Mouse (Mus musculus) adrenal gland, postnatal 10 days (tissue): ENCODE measurements around the gene Rasgrf2. TPM values are rescaled to one million over a fixed set of nuclear protein-coding genes. Genes with fewer than 3 reads are reported as not detected.

Source experiments
- DNase-seq: peaks from one replicate; pipeline ENCODE4 v3.0.0; 2021; ENCODE audit warnings: mixed read lengths
- total RNA-seq, 2 experiments: library from RNA; stranded (reverse); gene quantifications; 2 replicates each; pipeline ENCODE4 v1.2.3; 2021

The Rasgrf2 gene
- total RNA-seq, 2 experiments from 2014 or later, result 2.2 to 2.6 TPM

DNA sequence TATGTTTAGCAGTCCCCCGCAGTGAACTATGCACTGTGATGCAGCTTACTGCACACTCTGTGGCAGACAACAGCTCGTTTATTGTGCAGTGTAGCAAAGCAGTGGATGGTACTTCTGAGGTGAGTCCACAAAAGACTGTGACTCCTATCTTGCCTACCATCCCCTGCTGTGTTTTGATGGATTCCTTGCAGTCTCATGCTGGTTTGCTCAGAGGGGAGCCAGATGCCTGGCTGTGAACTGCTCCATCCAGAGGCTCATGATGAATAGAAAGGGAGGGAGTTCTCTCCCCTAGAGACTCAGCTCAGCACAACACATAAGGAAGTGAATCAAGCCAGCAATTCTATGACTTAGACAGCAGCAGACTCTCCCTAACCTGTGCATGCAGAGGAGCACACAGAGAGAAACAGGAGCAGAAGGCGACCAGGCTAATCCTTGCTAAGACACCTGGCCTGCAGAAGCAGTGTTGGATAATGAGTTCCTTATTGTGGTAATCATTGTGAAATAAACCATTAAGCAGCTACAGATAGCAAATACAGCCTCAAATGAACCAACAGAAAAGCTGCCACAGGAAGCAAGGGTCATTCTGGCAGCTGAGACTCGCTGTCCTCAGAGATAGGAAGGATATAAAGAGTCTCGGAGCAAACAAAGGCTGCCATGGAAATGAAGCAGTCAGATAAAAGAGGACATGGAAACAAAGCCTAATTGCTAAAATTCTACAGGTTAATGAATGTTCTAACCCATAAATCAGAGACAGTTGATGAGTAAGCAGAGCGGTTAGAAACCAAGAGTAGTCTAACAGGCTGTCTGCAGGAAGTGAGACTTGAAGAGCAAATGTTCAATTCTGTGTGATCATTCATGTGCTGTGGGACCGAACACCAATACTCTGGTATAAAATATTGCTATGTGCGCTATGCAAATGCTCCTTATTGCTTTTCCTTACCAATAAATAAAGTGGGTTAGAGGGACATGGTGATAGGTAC, 89.6 kb downstream of the Rasgrf2 start:
- no peak for DNase-seq

DNA sequence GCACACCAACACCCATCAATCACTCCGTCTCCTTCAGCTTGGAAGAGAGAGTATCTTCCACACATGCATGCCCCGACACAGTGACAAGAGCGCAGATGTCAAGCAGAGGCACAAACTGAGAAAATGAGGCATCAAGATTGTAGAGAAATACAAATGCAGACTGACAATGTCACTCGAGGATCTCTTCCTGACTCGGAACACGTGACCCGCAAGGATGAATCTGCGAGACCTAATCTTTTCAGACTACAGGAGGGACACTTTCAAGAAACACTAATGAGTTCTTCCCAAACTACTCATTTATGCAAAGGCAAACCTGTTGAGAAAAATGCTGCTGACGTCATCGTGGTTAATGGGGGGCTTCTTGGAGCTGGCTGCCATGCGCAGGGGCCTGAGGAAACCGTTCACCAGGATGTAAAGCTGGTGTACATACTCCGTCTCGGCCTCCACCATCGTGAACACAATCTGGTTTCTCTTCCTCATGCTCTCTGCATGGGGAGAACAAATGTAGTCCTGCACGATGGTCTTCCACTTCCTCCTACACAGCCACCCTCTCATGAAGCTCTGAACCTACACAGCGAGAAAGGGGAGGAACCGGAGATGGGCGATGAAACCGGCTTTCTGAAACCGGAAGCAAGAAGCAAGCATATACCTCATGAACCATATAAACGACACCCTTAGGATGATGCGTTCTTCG, 100.9 kb downstream of the Rasgrf2 start:
- no peak for DNase-seq

DNA sequence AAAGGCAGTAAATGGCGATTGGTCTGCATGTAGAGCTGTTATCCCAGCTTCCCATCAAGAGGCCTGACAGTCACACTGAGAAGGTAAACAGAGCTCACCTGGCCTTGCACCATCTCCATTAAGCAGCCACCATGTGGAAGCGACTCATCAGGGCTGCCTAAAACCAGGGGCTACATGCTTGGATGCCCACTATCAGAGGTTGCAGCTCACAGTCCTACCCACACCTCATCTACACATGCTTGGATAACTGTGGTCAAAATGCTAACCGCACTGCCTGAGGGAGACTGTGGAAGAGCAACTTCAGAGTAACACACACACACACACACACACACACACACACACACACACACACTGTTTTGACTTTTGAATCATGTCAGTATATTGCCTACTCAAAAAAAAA, 101.8 kb downstream of the Rasgrf2 start:
- DNase-seq, result no peak

DNA sequence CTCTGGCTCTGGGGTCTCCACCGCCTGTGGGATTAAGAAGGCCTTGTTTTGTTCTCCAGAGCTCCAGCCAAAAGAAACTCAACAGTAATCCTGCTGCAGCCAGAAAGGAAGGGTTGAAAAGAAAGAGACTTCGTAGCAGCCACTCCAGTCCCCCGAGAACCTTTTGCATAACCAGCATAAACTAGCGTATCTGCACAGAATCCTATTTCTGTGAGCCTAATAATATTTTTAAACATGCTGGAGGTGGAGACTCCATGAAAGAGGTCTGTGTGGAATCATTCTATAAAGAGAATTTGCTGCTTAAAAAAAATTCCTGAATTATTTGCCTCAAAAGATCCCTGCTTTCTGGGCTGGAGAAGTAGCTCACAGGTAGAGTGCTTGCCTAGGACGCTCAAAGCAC, 103.5 kb downstream of the Rasgrf2 start:
- no peak for DNase-seq

DNA sequence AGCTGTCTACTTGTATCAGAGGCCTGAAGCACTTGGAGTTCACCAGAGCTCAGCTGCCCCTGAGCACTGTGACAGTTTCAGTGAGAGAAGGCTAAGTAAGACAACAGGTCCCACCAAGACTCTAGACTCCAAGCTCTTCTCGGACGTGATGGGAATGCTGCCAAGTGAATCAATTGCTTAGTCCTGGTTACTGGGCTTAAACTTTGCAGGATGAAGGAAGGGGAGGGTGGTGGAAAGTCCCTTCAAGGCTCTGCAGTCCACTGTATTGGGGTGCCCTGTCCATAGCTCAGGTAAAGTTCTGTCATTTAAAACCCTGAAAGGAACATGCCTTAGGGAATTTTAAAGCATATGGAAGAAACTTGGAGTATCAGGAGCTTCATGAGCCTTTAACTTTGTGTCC, 104.8 kb downstream of the Rasgrf2 start:
- DNase-seq, result no peak

DNA sequence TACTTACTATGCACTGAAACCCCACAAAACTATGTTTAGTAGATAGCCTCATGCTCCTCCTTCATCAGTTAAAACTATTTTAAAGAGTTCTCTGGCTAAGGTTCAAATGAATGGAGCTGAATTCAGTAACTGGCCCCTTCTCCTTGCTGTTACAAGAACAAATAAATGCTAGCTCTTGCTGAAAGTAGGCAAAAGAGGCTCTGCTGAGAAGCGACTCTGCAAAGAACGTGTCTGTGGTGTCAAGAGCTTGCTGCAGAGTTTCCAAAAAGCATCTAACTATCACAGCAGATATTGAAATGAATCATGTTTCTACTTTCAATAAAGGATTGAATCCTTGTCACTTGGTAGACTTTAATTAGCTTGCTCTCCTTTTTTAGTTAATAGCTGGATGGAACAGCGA, 106.3 kb downstream of the Rasgrf2 start:
- no peak for DNase-seq

DNA sequence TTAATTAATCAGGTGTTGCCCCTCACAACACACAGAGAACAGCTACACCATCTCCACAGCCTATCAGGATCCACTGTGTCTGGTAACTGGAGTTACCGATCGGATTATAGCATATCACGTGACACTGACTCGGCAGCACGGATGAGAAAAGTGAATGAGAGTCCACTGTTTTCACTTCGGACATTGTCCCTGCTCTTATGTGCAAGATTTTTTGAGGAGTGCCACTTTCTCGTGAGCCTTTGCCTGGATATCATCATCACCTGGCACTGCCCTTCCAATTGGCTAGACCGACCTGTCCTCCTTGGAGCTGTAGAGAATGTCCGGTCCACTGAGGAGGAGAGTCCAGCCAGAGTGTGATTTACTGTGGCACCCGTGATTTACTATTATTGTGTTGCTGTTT, 109.3 kb downstream of the Rasgrf2 start:
- no peak for DNase-seq

DNA sequence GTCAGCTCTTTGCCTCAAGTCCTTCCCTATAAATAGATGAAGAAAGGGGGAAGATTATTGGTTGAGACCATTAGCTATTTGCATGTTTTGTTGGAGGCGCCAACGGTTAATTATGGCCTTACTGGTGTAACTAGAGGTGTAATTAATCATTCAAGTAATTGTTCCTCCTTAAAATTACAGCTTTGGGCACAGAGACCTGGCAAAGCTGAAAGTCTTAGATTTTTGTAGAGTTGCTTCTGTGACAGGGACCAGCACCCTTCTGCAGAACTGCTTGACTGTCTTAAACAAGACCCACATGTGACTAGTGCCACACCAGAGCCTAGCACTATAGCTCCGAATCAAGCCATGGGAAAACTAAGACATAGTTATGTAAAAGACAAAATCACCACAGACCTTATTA, 134.5 kb downstream of the Rasgrf2 start:
- DNase-seq, result no peak

DNA sequence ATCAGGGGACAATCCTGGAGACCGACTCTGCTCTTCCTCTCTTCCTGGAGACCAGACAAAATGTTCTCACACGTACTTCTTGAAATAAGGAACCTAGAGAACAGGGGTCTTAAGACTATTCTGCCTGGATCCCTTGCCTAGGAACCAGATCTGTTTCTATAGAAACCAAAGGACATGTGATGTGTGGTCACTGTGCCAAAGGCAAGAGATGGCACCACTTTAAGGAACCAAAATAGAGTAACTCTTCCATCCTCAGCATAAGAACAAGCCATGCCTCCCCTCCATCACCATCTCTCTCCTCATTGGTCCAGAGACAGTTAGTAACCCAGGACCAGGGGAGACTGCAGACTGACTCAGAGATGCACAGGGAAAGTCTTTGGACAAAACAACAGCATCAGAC, 140.0 kb downstream of the Rasgrf2 start:
- DNase-seq, result no peak

DNA sequence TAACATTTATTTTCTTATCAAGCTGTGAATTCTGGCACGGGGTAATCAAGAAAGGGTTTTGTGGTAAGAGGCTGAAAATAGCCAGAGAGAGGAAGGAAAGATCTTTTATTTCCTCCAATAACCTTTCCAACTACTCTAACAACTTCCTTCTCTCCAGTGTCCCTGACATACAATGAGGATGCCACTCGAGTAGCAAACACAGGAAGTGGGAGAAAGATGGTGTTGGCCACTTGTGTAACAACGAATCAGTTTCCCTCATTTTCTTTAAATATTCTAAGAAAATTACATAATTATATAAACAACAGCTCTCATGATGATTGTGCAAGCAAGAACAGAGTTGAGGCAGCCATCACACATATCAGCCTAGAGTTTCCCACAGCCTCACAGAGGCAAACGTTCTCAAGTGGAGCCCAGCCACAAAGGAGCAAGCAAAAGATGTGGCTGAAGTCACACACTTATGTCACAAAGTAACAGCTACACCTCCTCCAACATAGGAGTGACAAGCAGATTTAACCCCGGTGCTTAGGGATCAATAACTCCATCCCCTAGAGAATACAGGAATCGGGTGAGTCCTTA, 140.7 kb downstream of the Rasgrf2 start:
- DNase-seq, result no peak

DNA sequence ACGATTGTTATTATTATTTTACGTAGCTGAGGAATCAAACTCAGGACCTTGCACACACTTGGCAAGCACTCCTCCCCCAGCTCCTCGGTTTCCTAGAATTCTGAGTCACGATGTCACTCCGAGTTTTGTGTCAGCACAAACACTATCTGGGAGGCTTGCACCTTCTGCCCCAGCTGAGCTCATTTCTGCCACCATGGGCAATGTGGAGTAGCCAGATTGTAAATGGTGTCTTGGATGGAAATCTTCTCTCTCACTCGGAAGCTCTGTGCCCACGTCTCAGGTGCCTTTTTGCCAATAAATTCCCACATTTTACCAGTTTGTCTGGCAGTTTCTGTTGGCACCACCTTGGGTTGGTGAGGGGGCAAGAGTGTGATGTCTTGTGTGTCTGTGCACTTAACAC, 143.1 kb downstream of the Rasgrf2 start:
- DNase-seq, result no peak

DNA sequence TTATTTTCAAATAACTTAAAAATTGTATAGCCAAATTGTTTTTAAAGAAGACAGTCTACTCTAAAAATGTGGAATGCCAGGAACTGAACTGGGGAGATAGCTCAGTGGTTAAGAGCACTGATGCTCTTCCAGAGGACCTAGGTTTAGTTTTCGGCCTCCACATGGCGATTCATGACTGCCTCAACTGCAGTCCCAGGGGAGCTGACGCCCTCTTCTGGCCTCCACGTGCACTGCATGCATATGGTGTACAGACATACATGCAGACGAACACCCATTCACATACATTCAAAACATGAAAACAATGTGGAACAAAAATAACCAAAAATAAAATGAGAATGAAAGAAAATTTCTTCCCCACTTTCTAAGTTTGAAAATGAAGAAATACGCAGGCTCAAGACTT, 144.5 kb downstream of the Rasgrf2 start:
- DNase-seq, result no peak

DNA sequence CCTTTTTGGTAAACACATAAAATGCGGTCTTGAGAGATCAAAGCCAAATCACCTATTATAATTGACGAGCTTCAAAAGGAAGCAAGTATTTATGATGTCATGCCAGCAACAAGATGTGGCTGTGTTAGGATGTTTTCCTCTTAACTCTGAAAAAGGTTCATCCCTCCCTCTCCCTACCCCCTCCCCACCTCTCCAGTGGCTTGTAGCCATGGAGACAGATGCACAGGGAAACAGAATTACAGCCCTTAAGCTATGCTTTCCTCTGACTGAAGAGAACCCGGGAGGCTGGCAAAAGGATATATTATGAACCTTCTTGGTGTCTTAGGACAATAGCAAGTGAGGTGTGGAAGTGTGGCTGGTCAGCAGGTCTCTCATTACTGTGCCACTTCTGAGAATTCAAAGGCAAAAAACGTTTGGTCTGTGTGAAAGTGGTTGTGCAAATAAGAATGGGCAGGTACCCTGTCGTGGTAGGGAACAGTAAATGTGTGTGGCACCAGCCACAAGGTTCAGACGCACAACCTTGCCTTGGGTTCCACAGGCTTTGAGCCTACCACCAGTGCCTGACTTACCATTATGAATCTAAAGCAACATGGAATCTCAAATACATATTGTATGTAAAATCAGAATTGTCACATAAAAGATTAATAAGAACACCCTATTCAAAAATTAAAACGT, 145.4 kb downstream of the Rasgrf2 start:
- DNase-seq, result no peak

DNA sequence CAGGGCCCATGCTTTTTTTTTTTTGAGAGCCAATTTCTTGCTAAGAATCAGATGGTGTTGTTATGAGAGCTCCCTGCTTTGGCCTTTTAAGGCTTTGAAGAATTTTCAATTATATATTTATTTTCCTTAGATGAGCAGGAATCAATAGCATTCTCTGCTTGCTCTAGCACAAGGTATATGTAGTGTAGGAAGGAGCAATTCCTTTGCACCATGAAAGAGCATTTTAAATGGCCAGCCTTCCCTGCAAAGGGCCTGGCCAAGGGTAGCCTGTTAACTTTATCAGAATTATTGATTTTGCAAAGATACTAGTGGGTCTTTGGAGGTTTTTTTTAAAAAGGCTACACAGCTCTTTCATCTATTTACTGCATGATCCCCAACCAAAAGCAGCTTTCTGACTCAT, 146.4 kb downstream of the Rasgrf2 start:
- DNase-seq, result no peak

DNA sequence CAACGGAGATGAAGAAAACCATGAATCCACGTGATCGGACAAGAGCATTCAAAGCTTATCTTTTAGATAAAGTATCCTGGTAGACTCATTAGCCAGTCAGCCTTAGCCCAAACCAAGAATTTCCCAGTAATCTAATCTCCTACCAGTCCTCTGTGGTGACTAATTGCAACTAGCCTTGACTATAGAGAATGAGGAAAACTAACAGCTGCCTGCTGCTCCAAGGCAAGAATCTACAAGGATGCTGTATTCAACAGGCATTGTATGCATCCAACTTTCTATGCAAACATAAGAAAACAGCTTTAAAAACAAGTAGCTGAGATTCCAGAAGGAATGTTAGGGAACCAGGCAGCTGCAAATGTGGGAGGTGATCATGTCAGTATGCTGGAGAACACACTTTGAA, 149.4 kb downstream of the Rasgrf2 start:
- no peak for DNase-seq

DNA sequence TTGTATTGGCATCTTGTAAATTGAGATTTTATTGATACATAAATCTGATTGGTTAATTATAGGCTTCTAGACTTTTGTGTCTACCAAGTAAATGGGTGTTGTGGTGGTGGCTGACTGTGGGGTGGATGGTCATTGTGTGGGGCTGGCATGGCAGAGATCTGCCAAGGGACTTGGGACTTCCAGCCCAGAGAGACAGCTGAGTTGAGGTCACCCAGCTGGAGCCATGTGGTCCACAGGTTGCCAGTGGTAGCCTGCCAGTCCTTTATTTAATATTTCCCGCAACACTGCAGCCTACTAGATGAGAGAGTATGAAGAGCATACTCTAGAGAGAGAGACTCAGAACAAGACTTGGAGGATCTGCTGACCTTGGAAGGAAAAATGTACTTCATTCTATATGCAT, 150.0 kb downstream of the Rasgrf2 start:
- DNase-seq, result no peak

DNA sequence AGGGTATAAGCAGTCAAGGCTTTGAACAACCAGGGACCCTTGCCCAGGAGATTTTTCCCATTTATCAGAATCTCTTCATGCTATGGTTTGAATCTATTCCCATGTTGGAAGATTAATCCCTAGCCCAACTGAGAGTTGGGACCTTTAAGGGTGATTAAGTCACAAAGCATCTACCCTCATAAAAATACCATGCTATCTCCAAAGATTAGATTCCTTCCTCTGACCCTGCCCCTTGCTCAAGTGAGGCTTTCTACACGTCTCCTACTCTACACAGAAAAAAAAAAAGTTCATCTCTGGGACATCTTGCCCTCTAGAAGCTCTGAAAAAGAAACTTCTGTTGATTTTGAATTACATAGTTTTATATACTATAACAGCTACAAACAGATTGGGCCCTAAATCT, 154.5 kb downstream of the Rasgrf2 start:
- no peak for DNase-seq

DNA sequence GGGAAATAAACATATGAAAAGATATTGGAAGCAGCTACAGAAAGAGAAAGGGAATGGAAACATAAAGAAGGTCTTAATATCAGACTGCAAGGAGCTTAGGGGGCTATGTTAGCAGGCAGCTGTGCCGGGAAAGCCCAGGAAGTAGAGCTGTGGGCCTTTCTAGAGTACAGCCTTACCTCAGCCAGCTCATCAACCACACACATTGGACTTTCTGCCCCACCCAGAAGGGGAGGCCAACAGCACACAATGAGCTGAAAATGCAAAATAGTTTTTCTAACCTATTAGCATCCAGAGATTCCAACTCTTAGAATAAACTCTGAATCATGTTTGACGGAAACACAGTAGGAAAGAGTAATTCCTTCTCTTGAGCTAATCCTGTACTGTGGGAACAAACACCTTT, 154.9 kb downstream of the Rasgrf2 start:
- DNase-seq, result no peak

DNA sequence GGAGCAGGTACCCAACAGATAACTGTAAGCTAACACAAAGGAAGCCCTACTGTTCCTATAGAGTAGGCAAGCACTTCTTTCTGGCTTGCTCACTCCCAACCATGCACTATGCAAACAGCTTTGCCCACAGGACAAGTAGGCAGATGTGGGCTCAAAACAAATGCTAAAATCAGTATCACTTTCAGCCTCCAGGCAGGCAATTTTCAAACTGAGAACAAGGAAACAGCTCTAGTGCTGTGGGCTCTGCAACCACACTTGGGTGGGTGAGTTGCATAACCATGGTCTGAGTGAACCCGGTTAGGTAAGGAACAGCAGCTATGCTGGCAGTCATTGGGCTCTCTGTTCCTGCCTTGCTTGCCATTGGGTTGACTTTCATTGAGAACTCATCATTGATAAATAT, 157.3 kb downstream of the Rasgrf2 start:
- DNase-seq, result no peak

DNA sequence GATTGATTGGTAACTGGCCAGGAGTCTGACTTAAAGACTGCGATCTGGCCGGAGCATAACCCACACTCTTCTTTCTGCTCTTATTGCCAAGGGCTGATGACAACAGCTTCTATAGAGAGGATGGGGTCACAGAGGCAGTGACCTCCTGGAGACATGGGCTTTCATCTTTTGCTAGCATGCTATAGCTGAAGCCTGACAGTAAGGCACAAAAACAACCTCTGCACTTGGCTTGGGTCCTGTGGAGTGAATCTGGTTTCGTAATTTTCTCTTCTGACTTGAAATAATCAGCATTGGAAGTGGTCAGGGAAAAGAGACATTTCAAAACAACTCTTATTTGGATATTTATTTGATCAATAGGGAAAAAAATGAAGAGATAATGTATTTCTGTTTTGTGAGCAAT, 160.2 kb downstream of the Rasgrf2 start:
- no peak for DNase-seq

DNA sequence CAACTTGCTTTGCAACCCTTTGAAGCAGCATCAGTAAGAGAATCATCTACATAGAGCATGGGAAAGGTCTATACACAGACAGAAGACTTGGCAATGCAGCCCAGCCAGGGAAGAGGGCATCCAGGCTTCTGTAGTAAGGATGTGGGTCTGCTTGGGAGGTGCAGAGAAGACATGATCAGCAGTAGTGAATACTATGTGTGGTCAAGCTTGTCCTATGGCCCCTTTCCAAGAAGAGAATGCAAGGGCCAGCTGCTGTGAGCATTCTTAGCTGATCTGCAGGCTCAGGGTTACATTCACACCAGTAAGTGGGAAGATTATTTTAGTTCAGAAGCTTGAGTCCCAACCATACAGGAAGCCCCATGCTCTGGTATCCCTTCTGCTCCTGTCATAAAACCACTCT, 175.0 kb downstream of the Rasgrf2 start:
- no peak for DNase-seq

DNA sequence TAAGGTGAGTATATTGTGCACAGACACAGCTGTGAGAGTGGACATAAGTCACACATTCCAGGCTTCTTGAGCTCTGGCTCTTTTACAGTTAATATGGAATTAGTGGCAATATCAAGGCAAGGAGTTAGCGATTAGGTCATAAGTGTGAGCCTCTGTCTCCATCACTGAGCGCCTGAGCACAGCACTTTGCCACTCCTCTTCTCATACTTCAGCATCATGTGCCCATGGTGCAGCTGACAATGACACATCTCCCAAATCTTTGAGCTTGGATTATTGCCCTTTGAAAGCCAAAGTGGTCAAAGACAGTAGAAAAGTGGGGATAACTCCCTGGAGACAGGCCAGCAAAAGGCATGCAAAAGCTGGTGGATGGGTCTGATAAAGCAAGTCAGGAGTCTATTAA, 175.8 kb downstream of the Rasgrf2 start:
- DNase-seq, result no peak

DNA sequence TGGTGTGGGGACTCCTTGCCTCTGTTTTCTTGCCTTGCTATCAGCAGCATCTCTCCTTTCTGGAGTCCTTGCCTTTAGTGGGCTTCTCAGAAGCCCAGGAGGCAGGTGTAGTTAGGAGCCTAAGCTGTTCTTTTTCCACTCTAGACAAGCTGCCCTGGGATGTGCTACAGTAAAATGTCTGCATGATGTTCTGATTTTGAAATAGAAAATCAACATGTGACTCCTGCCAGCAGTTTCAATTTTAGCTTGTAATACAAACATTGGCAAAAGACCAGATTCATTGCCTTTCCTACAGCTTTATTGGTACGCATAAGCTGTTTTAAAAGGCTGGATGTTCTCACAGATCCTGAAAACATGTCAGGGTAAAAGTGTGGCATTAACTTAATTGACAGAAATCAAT, 176.3 kb downstream of the Rasgrf2 start:
- no peak for DNase-seq
